Mouse (Mus musculus): ENCODE data around the gene Olfr6. TPM values are rescaled to one million over a fixed set of nuclear protein-coding genes. Genes with fewer than 3 reads are reported as not detected.

The Olfr6 gene
- total RNA-seq (2023): not detected

GRCm38 (mm10) chr7:106963837-106964236 is at the start of gene Olfr6:
Gene Olfr6 (minus strand): TSS chr7:106963937.

GRCm38 (mm10) chr7:107005972-107006371 is 42.2 kb upstream of the Olfr6 start, which contains the start of gene Olfr2:
Gene Olfr2 (minus strand): TSS chr7:107006072.

GRCm38 (mm10) chr7:106975353-106975752 is 11.6 kb upstream of the Olfr6 start, which contains the start of gene Olfr711:
Gene Olfr711 (minus strand): TSS chr7:106975453.

DNA sequence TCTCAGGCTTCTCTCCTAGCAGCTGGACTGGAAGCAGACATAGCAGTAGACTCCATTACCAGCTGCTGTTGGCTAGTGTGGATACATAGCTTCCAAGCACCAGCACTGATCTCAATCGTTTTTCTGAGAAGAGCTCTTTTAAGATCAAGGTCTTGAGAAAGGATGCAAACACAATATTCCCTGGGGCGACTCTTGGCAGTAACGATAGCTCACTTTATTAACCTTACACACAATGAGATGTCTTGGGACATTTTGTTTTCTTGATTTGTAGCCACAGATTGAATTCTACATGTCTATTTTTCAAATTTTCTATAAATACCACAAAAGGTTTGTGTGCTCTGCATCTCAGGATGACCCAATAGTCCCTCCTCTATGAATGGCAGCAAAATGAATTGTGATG is 15.5 kb downstream of the Olfr6 start, which contains the start of gene Olfr710:
Olfr710 (minus strand) TSS at position 101 of the 400 bp plus-strand sequence.

GRCm38 (mm10) chr7:106932119-106932518 is 31.6 kb downstream of the Olfr6 start, which contains the start of gene Olfr709-ps1:
Gene Olfr709-ps1 (minus strand): TSS chr7:106932219.

GRCm38 (mm10) chr7:106907676-106908075 is 56.1 kb downstream of the Olfr6 start, which contains the start of gene Olfr1532-ps1:
Gene Olfr1532-ps1 (plus strand): TSS chr7:106908001.

Other genes starting within 250 kb of the Olfr6 start
- not detected for gene Olfr695, start 247.5 kb downstream of the Olfr6 start, total RNA-seq (2023)
- gene Olfr697, start 221.5 kb downstream of the Olfr6 start, total RNA-seq (2023): not detected
- not detected for gene Olfr698, start 208.5 kb downstream of the Olfr6 start, total RNA-seq (2023)
- not detected for gene Olfr699, start 170.7 kb downstream of the Olfr6 start, total RNA-seq (2023)
- not detected for gene Olfr700, start 155.1 kb downstream of the Olfr6 start, total RNA-seq (2023)
- not detected for gene Olfr701, start 149.8 kb downstream of the Olfr6 start, total RNA-seq (2023)
- gene Olfr702, start 130.0 kb downstream of the Olfr6 start, total RNA-seq (2023): not detected
- gene Olfr703, start 120.6 kb downstream of the Olfr6 start, total RNA-seq (2023): not detected
- not detected for gene Olfr704, start 100.8 kb downstream of the Olfr6 start, total RNA-seq (2023)
- gene Olfr705, start 87.0 kb downstream of the Olfr6 start, total RNA-seq (2023): not detected
- gene Olfr706, start 75.8 kb downstream of the Olfr6 start, total RNA-seq (2023): not detected
- not detected for gene Olfr707, start 62.7 kb downstream of the Olfr6 start, total RNA-seq (2023)
- not detected for gene Olfr1532-ps1, start 55.9 kb downstream of the Olfr6 start, total RNA-seq (2023)
- gene Olfr709-ps1, start 31.7 kb downstream of the Olfr6 start, total RNA-seq (2023): not detected
- gene Olfr710, start 15.6 kb downstream of the Olfr6 start, total RNA-seq (2023): not detected
- not detected for gene Olfr711, start 11.5 kb upstream of the Olfr6 start, total RNA-seq (2023)
- not detected for gene Olfr2, start 42.1 kb upstream of the Olfr6 start, total RNA-seq (2023)
- gene Olfr713, start 67.2 kb upstream of the Olfr6 start, total RNA-seq (2023): not detected
- not detected for gene Olfr714, start 107.0 kb upstream of the Olfr6 start, total RNA-seq (2023)
- not detected for gene Olfr17, start 129.3 kb upstream of the Olfr6 start, total RNA-seq (2023)
- not detected for gene Olfr715b, start 146.4 kb upstream of the Olfr6 start, total RNA-seq (2023)
- not detected for gene Olfr715, start 167.1 kb upstream of the Olfr6 start, total RNA-seq (2023)
- gene Olfr716, start 174.4 kb upstream of the Olfr6 start, total RNA-seq (2023): not detected
- not detected for gene Nlrp14, start 203.1 kb upstream of the Olfr6 start, total RNA-seq (2023)
- gene Rbmxl2, start 245.5 kb upstream of the Olfr6 start, total RNA-seq (2023): not detected